Mouse (Mus musculus): ENCODE data around the gene Krtap5-1.
A peak's percentile ranks its signal among the peaks of the same experiment; 100 is the strongest.
"Not testable (repeated sequence)": the region's sequence is repeated elsewhere in the genome, so short reads cannot be mapped to it uniquely, and the experiment has no call there.

Krtap5-1 gene

DNA sequence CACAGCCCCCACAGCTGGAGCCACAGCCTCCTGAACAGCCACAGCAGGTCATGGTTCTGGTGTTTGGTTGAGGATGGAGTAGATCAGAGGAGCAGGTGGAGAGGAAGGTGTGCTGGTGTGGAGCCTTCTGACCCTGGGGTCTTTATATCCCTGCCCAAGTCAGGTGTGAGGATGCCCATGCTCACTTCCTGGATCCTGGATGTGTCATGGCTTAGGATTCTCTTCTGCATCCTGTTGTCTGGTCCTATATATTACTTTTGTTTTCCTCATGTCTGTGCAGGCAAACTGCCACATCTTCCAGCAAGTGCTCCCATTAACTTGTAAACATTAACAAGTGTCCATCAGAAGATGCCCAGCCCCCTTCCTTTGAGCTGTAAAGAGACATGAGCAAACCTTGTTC, at the start of gene Krtap5-1:
TSS of gene Krtap5-1 (minus strand) at position 101 of the 400 bp plus-strand sequence.
- DNase-seq (ENCODE audit: low spot score in 2 of 2) = not testable (repeated sequence)

DNA sequence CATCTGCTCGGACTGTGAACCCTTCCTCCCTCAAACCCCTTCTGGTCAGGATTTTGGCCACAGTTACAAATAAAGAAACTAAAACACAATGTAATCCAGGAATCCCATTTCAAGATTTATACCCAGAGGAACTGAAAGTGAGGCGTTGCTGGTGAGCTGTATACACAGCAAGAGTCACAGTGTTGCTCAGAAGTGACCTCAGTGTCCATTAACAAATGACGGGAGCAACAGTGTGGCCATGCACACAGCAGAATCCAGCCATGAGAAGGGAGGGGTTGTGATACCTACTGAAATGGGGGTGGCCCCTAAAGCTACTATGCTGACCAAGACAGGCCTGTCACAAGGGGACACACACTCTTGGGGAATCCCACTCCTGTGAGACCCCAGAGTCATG, 45.3 kb upstream of the Krtap5-1 start:
- DNase-seq (ENCODE audit: low spot score in 2 of 2) = no peak

- no peak for DNase-seq (ENCODE audit: low spot score in 2 of 2)
Observed at GRCm38 (mm10) chr7:142341564-142342246, 44.8 kb upstream of the Krtap5-1 start.

DNA sequence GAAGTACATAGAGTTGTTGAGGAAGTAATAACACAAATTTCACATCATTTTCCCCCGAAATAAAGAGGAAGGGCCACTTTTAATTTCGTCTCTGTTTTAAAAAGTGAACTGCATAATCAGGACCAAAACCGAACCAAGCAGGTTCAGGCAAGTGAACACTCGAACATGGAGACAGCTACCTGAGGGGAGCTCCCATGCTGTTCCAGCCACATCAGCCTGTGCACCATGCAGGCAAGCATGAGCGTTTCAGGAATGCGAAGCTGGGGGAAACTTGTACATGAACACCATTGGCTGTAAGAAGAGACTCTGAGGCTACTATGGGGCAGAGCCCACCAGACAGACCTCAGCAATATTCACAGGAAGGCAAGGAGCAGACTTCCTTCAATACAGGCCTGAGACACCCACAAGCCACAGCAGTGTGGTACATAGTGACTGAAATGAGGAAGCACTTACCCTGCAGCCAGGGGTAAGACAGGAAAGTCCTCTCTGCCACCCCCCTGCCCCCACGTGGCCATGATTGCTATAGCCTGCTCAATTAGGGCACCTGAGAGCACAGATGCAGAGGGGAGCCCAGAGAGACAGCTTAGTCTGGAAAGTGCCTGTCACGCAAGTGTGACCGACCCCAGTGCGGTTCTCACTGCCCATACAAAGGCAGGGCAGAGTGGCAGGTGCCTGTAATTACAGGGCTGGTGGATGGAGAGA, 43.5 kb upstream of the Krtap5-1 start:
- no peak for DNase-seq (ENCODE audit: low spot score in 2 of 2)

DNA sequence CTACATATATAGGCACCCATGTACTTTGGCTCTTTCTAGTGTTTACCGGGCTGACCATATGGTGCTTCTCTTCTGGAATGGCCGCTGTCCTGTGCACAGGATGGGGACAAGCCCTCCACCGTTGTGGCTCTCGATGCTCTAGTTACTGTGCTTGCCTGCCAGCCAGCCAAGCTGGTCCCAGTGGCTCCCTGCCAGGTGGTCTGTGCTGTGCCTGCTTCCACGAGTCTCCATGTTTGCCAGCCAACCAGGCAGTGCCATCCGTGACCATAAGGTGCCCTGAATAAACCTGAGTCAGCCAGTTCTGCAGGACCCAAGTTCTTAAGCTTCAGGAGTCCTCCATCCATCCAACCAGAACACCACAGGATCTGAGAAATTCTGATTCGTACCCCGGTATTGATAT, 38.2 kb upstream of the Krtap5-1 start:
- DNase-seq (ENCODE audit: low spot score in 2 of 2) = no peak

GRCm38 (mm10) chr7:142334246-142334645, 37.3 kb upstream of the Krtap5-1 start:
- DNase-seq (ENCODE audit: low spot score in 2 of 2) = peak; percentile 76 to 93

DNA sequence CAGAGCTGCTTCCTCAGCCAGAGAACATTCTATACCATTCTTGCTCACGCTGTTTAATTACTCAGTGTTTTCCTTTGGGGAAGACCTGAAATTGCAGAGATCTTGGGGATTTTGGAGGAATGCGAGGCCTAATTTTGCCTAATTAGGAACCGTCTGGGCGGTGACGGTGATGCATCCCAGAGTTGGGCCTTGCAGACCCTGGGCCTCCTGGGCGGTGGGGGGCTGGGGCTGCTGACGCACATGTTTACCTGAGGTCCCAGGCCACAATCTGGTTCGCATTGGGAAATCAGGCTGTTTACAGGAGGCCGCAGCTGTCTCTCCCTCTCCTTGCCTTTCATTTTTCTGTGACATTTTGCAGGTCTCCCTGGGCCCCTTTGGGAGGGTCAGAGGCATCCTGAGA, 35.8 kb upstream of the Krtap5-1 start:
- not testable (repeated sequence) for DNase-seq (ENCODE audit: low spot score in 2 of 2)

DNA sequence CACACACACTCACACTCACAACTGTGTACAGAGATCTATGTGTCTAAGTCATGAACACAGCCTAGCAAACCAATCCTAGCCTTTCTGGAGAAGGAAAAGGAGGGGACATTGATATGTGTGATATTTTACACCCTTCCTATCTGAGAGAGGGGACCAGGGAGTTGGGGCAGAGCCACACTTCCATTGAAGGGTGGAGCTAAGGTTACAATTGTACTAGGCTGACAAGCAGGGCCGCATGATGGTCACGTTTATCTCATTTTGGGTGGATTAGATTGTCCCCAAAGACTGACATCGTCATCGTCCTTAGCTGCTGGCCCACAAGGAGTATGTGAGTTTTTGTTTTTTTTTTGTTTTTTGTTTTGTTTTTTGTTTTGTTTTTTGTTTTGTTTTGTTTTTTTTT, 34.4 kb upstream of the Krtap5-1 start:
- no peak for DNase-seq (ENCODE audit: low spot score in 2 of 2)

DNA sequence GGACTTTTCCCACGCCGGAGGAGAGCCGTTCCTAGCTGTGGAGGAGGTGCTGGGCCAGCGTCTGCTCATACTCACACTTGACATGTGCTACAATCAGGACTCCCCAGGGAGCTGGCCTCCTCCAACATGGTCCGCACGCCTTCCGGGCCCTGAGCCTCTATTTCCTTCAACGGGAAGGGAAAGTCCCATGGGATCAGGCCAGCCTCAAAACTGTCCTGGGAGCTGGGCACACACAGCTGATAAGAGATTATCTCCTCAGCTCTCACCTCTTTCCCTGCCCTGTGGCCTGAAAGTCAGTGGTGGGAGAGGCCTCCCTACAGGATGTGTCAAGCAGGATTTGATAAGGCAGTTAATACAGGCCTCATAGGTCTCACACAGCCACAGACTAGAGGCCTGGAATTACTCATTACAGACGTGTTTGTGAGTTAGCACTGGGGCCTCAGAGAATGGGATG, 33.4 kb upstream of the Krtap5-1 start:
- no peak for DNase-seq (ENCODE audit: low spot score in 2 of 2)

DNA sequence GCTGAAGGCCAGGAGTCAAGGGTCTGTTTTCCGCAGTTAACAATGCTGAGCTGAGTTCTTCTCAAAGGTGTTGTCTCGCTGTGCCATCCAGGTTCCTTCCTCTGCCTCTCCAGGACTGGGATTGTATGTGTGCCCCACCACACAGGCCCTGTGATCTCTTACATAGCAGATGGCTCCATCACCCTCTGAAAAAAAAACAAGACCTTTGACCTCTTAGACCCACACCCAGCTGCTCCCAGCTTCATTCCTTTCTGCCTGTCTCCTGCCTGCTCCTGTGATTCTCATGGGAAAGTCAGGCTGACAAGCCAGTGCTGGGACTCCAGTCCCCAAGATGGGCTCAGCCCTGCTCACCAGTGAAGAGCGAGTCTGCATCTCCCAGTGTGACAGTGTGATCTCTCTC, 31.6 kb upstream of the Krtap5-1 start:
- DNase-seq (ENCODE audit: low spot score in 2 of 2) = no peak

- DNase-seq (ENCODE audit: low spot score in 2 of 2) = no peak
Observed at GRCm38 (mm10) chr7:142326714-142327445, 30.0 kb upstream of the Krtap5-1 start.

GRCm38 (mm10) chr7:142323396-142324117, 26.6 kb upstream of the Krtap5-1 start:
- no peak for DNase-seq (ENCODE audit: low spot score in 2 of 2)

- no peak for DNase-seq (ENCODE audit: low spot score in 2 of 2)
Observed at GRCm38 (mm10) chr7:142322641-142323040, 25.7 kb upstream of the Krtap5-1 start.

- not testable (repeated sequence) for DNase-seq (ENCODE audit: low spot score in 2 of 2)
Observed at GRCm38 (mm10) chr7:142321637-142322306, 24.9 kb upstream of the Krtap5-1 start.

GRCm38 (mm10) chr7:142320906-142321305, 24.0 kb upstream of the Krtap5-1 start:
- DNase-seq (ENCODE audit: low spot score in 2 of 2) = no peak

- DNase-seq (ENCODE audit: low spot score in 2 of 2) = no peak
Observed at GRCm38 (mm10) chr7:142319124-142319523, 22.2 kb upstream of the Krtap5-1 start.

GRCm38 (mm10) chr7:142317216-142317615, 20.3 kb upstream of the Krtap5-1 start:
- DNase-seq (ENCODE audit: low spot score in 2 of 2) = no peak

GRCm38 (mm10) chr7:142316558-142316957, 19.6 kb upstream of the Krtap5-1 start:
- no peak for DNase-seq (ENCODE audit: low spot score in 2 of 2)

- DNase-seq (ENCODE audit: low spot score in 2 of 2) = no peak
Observed at GRCm38 (mm10) chr7:142314600-142315285, 17.8 kb upstream of the Krtap5-1 start.

DNA sequence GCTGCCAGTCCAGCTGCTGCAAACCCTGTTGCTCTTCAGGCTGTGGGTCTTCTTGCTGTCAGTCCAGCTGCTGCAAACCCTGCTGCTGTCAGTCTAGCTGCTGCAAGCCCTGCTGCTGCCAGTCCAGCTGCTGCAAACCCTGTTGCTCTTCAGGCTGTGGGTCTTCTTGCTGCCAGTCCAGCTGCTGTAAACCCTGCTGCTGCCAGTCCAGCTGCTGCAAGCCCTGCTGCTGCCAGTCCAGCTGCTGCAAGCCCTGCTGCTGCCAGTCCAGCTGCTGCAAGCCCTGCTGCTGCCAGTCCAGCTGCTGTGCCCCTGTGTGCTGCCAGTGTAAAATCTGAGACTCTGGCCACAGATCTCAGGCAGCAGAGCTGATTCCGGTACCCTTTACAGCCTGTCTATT, 7.0 kb upstream of the Krtap5-1 start:
- not testable (repeated sequence) for DNase-seq (ENCODE audit: low spot score in 2 of 2)

GRCm38 (mm10) chr7:142303249-142303648, 6.3 kb upstream of the Krtap5-1 start, which contains the start of gene Krtap5-4:
TSS of gene Krtap5-4 (plus strand) at chr7:142303549.
- DNase-seq (ENCODE audit: low spot score in 2 of 2) = no peak
